ENCODE assay signal across 8 mouse cellular contexts in genomic region chr11:69411073-69411535, GRCm38 (mm10). TPM values are rescaled to one million over a fixed set of nuclear protein-coding genes. Genes with fewer than 3 reads are reported as not detected.
A peak's percentile ranks its signal among the peaks of the same experiment; 100 is the strongest.
DNase-seq lines count a peak whose midpoint lies in the region; ATAC-seq lines count a peak whose summit lies in the region.

No protein-coding gene starts in this region.

- H3K27me3 ChIP-seq in intestine, embryonic 15.5 days (replicated peaks) = no peaks in the 10 kb centered on the region
- H3K27me3 ChIP-seq in midbrain, embryonic 10.5 days (ENCODE audit: low read depth, poor library complexity, severe bottlenecking) = no peaks in the 10 kb centered on the region

- intact Hi-C loops in left cerebral cortex, postnatal 36 days (cut with DNase I) = loop anchor here (10.0 kb wide), 1 partner anchor 316 kb away; the partner anchor contains the start of gene Per1

- peak; percentile 93 for DNase-seq in adrenal gland, adult 8-10 months
- DNase-seq in embryo, embryonic 11 days = peak; percentile 100
- peak; percentile 90 for DNase-seq in gastrocnemius, postnatal 25 days
- DNase-seq in left cerebral cortex, postnatal 36 days (ENCODE audit: low spot score in 2 of 2) = peak; percentile 89 to 90
- DNase-seq in midbrain, embryonic 10.5 days (ENCODE audit: low spot score) = peak; percentile 97
- DNase-seq in skeletal muscle tissue, adult 2 months (ENCODE audit: low read depth, low spot score) = peak; percentile 94

- peaks cover 54% of the 10 kb centered on the region for H3K4me1 ChIP-seq in intestine, embryonic 15.5 days (replicated peaks)
- H3K4me1 ChIP-seq in midbrain, embryonic 10.5 days = peaks cover 90% of the 10 kb centered on the region

- no peaks in the 10 kb centered on the region for H3K9me3 ChIP-seq in intestine, embryonic 15.5 days
- H3K9me3 ChIP-seq in midbrain, embryonic 10.5 days (replicated peaks) = no peaks in the 10 kb centered on the region

- H3K4me2 ChIP-seq in intestine, embryonic 15.5 days (replicated peaks) = peak overlapping the region; percentile 92

- peak overlapping the region; percentile 74 for H3K4me3 ChIP-seq in intestine, embryonic 15.5 days (replicated peaks)
- peak overlapping the region; percentile 93 for H3K4me3 ChIP-seq in midbrain, embryonic 10.5 days

- whole genome bisulfite sequencing in intestine, embryonic 15.5 days = under 1% methylated on average over 26 of the region's 26 CpGs
- under 1% methylated on average over 26 of the region's 26 CpGs for WGBS in midbrain, embryonic 10.5 days

- peaks cover 18% of the 10 kb centered on the region for H3K36me3 ChIP-seq in intestine, embryonic 15.5 days
- H3K36me3 ChIP-seq in midbrain, embryonic 10.5 days = peaks cover 38% of the 10 kb centered on the region

- H3K27ac ChIP-seq in intestine, embryonic 15.5 days = peak overlapping the region; percentile 99
- peak overlapping the region; percentile 99 for H3K27ac ChIP-seq in midbrain, embryonic 10.5 days (replicated peaks)

- peak overlapping the region; percentile 82 for H3K9ac ChIP-seq in intestine, embryonic 15.5 days

- peak; percentile 66 for ATAC-seq in intestine, embryonic 15.5 days
- no peak for ATAC-seq in activated CD4-positive, CD25-positive, alpha-beta regulatory T cell, adult 4 months

RNA-seq across cellular contexts. Expression of gene Kdm6b, which starts 2.4 kb away (rescaled TPM):
- total RNA-seq in adrenal gland, adult 8-10 months (2022) = 10 to 100 TPM; 20.4 to 44.2 (median 35.1) TPM
- total RNA-seq in gastrocnemius, postnatal 25 days (2021) = 10 to 100 TPM; 23.9 to 27.7 TPM
- 23.7 and 24.3 TPM in 2 replicates for polyA plus RNA-seq in intestine, embryonic 15.5 days (2015; fragmentation: Nextera tagmentation; extraction: Ambion mirVana)
- total RNA-seq in left cerebral cortex, postnatal 36 days (2021) = 10 to 100 TPM; 19.9 to 23.9 TPM
- 31.8 and 37.1 TPM in 2 replicates for polyA plus RNA-seq in midbrain, embryonic 10.5 days (2016; fragmentation: Nextera tagmentation; extraction: Ambion mirVana)
- 10 to 100 TPM; 23.6 to 28.3 TPM for polyA plus RNA-seq in activated CD4-positive, CD25-positive, alpha-beta regulatory T cell, adult 4 months (2017; shearing (Covaris generic))

RNA-seq across cellular contexts. Expression of gene Tmem88, which starts 13.1 kb away (rescaled TPM):
- 10 to 100 TPM in 2 of 4 experiments, 1 to 10 TPM in 2; 6.3 to 16.0 (median 10.4) TPM for total RNA-seq in adrenal gland, adult 8-10 months (2022)
- 1 to 10 TPM; 6.1 to 7.0 TPM for total RNA-seq in gastrocnemius, postnatal 25 days (2021)
- polyA plus RNA-seq in intestine, embryonic 15.5 days (2015; fragmentation: Nextera tagmentation; extraction: Ambion mirVana) = 30.7 and 32.1 TPM in 2 replicates
- 1 to 10 TPM; 2.9 to 4.7 TPM for total RNA-seq in left cerebral cortex, postnatal 36 days (2021)
- polyA plus RNA-seq in midbrain, embryonic 10.5 days (2016; fragmentation: Nextera tagmentation; extraction: Ambion mirVana) = 16.9 and 21.4 TPM in 2 replicates
- under 1 TPM; 0.22 to 0.51 TPM for polyA plus RNA-seq in activated CD4-positive, CD25-positive, alpha-beta regulatory T cell, adult 4 months (2017; shearing (Covaris generic))

RNA-seq across cellular contexts. Expression of gene Cyb5d1, which starts 15.7 kb away (rescaled TPM):
- 10 to 100 TPM; 53.9 to 65.7 (median 60.5) TPM for total RNA-seq in adrenal gland, adult 8-10 months (2022)
- 10 to 100 TPM; 26.5 to 26.9 TPM for total RNA-seq in gastrocnemius, postnatal 25 days (2021)
- polyA plus RNA-seq in intestine, embryonic 15.5 days (2015; fragmentation: Nextera tagmentation; extraction: Ambion mirVana) = 22.7 and 24.8 TPM in 2 replicates
- 10 to 100 TPM; 36.4 to 43.1 TPM for total RNA-seq in left cerebral cortex, postnatal 36 days (2021)
- 50.4 and 57.3 TPM in 2 replicates for polyA plus RNA-seq in midbrain, embryonic 10.5 days (2016; fragmentation: Nextera tagmentation; extraction: Ambion mirVana)
- 10 to 100 TPM in 1 of 2 experiments, 1 to 10 TPM in 1; 9.4 to 17.9 TPM for polyA plus RNA-seq in activated CD4-positive, CD25-positive, alpha-beta regulatory T cell, adult 4 months (2017; shearing (Covaris generic))

RNA-seq across cellular contexts. Expression of gene Naa38, which starts 15.8 kb away (rescaled TPM):
- 100 to 1,000 TPM; 138 to 160 (median 154) TPM for total RNA-seq in adrenal gland, adult 8-10 months (2022)
- total RNA-seq in gastrocnemius, postnatal 25 days (2021) = 10 to 100 TPM; 60.4 to 65.0 TPM
- polyA plus RNA-seq in intestine, embryonic 15.5 days (2015; fragmentation: Nextera tagmentation; extraction: Ambion mirVana) = 154 and 182 TPM in 2 replicates
- 100 to 1,000 TPM in 1 of 2 experiments, 10 to 100 TPM in 1; 97.9 to 108 TPM for total RNA-seq in left cerebral cortex, postnatal 36 days (2021)
- 145 and 146 TPM in 2 replicates for polyA plus RNA-seq in midbrain, embryonic 10.5 days (2016; fragmentation: Nextera tagmentation; extraction: Ambion mirVana)
- polyA plus RNA-seq in activated CD4-positive, CD25-positive, alpha-beta regulatory T cell, adult 4 months (2017; shearing (Covaris generic)) = 100 to 1,000 TPM; 146 TPM

RNA-seq across cellular contexts. Expression of gene Chd3, which starts 41.9 kb away (rescaled TPM):
- 100 to 1,000 TPM in 2 of 4 experiments, 10 to 100 TPM in 2; 89.8 to 169 (median 115) TPM for total RNA-seq in adrenal gland, adult 8-10 months (2022)
- total RNA-seq in gastrocnemius, postnatal 25 days (2021) = 10 to 100 TPM; 12.0 to 13.9 TPM
- polyA plus RNA-seq in intestine, embryonic 15.5 days (2015; fragmentation: Nextera tagmentation; extraction: Ambion mirVana) = 39.9 and 44.1 TPM in 2 replicates
- 100 to 1,000 TPM; 421 to 443 TPM for total RNA-seq in left cerebral cortex, postnatal 36 days (2021)
- 41.7 and 50.6 TPM in 2 replicates for polyA plus RNA-seq in midbrain, embryonic 10.5 days (2016; fragmentation: Nextera tagmentation; extraction: Ambion mirVana)
- 10 to 100 TPM; 58.7 to 62.7 TPM for polyA plus RNA-seq in activated CD4-positive, CD25-positive, alpha-beta regulatory T cell, adult 4 months (2017; shearing (Covaris generic))
